Comparison of ENCODE assay signal across 9 mouse cellular contexts in genomic region chr11:72465978-72466693, GRCm38 (mm10). TPM values are rescaled to one million over a fixed set of nuclear protein-coding genes. Genes with fewer than 3 reads are reported as not detected.
DNase-seq lines count a peak whose midpoint lies in the region; ATAC-seq lines count a peak whose summit lies in the region.
"Had no signal": no experiment of that assay in that cellular context is flagged by ENCODE, and none has a peak within 500 bp of the region (broad histone marks: within the 10 kb centered on the region; RNA-seq: fewer than 3 reads in every experiment).

No protein-coding gene starts in this region.

- 65% methylated on average over 11 of the region's 11 CpGs for WGBS in hindbrain, embryonic 10.5 days
- 65% methylated on average over 11 of the region's 11 CpGs for WGBS in hindbrain, embryonic 11.5 days
- WGBS in liver, embryonic 11.5 days, result 63% methylated on average over 11 of the region's 11 CpGs
- WGBS in neural tube, embryonic 13.5 days, result 65% methylated on average over 11 of the region's 11 CpGs

- no peak overlapping the region for H3K4me2 ChIP-seq in hindbrain, embryonic 11.5 days (replicated peaks; ENCODE audit: low read depth, low read length)
- H3K4me2 ChIP-seq in liver, embryonic 11.5 days, result peak overlapping the region; percentile 58
- no peak overlapping the region for H3K4me2 ChIP-seq in neural tube, embryonic 13.5 days

- H3K9ac ChIP-seq in hindbrain, embryonic 11.5 days (ENCODE audit: low read depth, low read length), result no peak overlapping the region
- no peak overlapping the region; the same call in 1 of the 2 replicates for H3K9ac ChIP-seq in liver, embryonic 11.5 days (ENCODE audit: low read depth, low read length)
- H3K9ac ChIP-seq in neural tube, embryonic 13.5 days, result no peak overlapping the region

- no peaks in the 10 kb centered on the region for H3K36me3 ChIP-seq in hindbrain, embryonic 10.5 days
- no peaks in the 10 kb centered on the region for H3K36me3 ChIP-seq in hindbrain, embryonic 11.5 days (ENCODE audit: control insufficient read depth, insufficient read depth, low read length)
- H3K36me3 ChIP-seq in liver, embryonic 11.5 days (ENCODE audit: control insufficient read depth, insufficient read depth, low read length), result peaks cover 5% of the 10 kb centered on the region; the same call in 1 of the 2 replicates
- peaks cover 23% of the 10 kb centered on the region; the same call in 1 of the 2 replicates for H3K36me3 ChIP-seq in neural tube, embryonic 13.5 days

- no peaks in the 10 kb centered on the region for H3K9me3 ChIP-seq in hindbrain, embryonic 10.5 days
- no peaks in the 10 kb centered on the region for H3K9me3 ChIP-seq in hindbrain, embryonic 11.5 days (ENCODE audit: control insufficient read depth, low read length)
- no peaks in the 10 kb centered on the region for H3K9me3 ChIP-seq in liver, embryonic 11.5 days (ENCODE audit: control insufficient read depth, low read length)
- H3K9me3 ChIP-seq in neural tube, embryonic 13.5 days, result no peaks in the 10 kb centered on the region

- H3K27ac ChIP-seq in hindbrain, embryonic 10.5 days, result peak overlapping the region; percentile 72
- no peak overlapping the region; the same call in 1 of the 2 replicates for H3K27ac ChIP-seq in hindbrain, embryonic 11.5 days (ENCODE audit: low read depth, low read length)
- H3K27ac ChIP-seq in brown adipose tissue, adult 24 weeks (replicated peaks; ENCODE audit: low read depth, low read length), result peak overlapping the region; percentile 66
- H3K27ac ChIP-seq in liver, embryonic 11.5 days (ENCODE audit: low read depth, low read length), result peak overlapping the region; percentile 79
- H3K27ac ChIP-seq in neural tube, embryonic 13.5 days (replicated peaks), result peak overlapping the region; percentile 43

- no peak for ATAC-seq in hindbrain, embryonic 11.5 days (ENCODE audit: low FRiP score)
- peak; percentile 42; the same call in 1 of the 2 replicates for ATAC-seq in liver, embryonic 11.5 days (replicated peaks; ENCODE audit: low FRiP score)
- no peak for ATAC-seq in neural tube, embryonic 13.5 days (ENCODE audit: low read depth)

- intact Hi-C loops in left cerebral cortex, postnatal 10 days (cut with DNase I), result no loop called here

- peaks cover 85% of the 10 kb centered on the region for H3K4me1 ChIP-seq in hindbrain, embryonic 10.5 days (replicated peaks)
- peaks cover 9% of the 10 kb centered on the region for H3K4me1 ChIP-seq in hindbrain, embryonic 11.5 days (replicated peaks; ENCODE audit: control insufficient read depth, insufficient read depth, low read length)
- peaks cover 48% of the 10 kb centered on the region for H3K4me1 ChIP-seq in brown adipose tissue, adult 24 weeks (ENCODE audit: control insufficient read depth, insufficient read depth, insufficient read length, low read length)
- peaks cover 72% of the 10 kb centered on the region for H3K4me1 ChIP-seq in liver, embryonic 11.5 days (replicated peaks; ENCODE audit: control insufficient read depth, insufficient read depth, low read length)
- peaks cover 56% of the 10 kb centered on the region for H3K4me1 ChIP-seq in neural tube, embryonic 13.5 days (replicated peaks)

- H3K4me3 ChIP-seq in hindbrain, embryonic 10.5 days, result no peak overlapping the region
- H3K4me3 ChIP-seq in hindbrain, embryonic 11.5 days (ENCODE audit: low read depth, low read length), result no peak overlapping the region
- no peak overlapping the region for H3K4me3 ChIP-seq in brown adipose tissue, adult 24 weeks (ENCODE audit: insufficient read depth, low read depth, low read length)
- no peak overlapping the region for H3K4me3 ChIP-seq in liver, embryonic 11.5 days (ENCODE audit: low read depth, low read length)
- no peak overlapping the region for H3K4me3 ChIP-seq in neural tube, embryonic 13.5 days

- no peaks in the 10 kb centered on the region for H3K27me3 ChIP-seq in hindbrain, embryonic 10.5 days (ENCODE audit: insufficient read depth, poor library complexity, severe bottlenecking)
- no peaks in the 10 kb centered on the region for H3K27me3 ChIP-seq in hindbrain, embryonic 11.5 days (ENCODE audit: control insufficient read depth, insufficient read depth, low read length)
- H3K27me3 ChIP-seq in liver, embryonic 11.5 days (replicated peaks; ENCODE audit: control insufficient read depth, insufficient read depth, low read length), result no peaks in the 10 kb centered on the region
- H3K27me3 ChIP-seq in neural tube, embryonic 13.5 days, result no peaks in the 10 kb centered on the region

- DNase-seq in hindbrain, embryonic 10.5 days (ENCODE audit: low spot score), result no peak
- DNase-seq in hindbrain, embryonic 11.5 days (ENCODE audit: low spot score), result no peak
- no peak for DNase-seq in liver, embryonic 11.5 days (ENCODE audit: low spot score)
- DNase-seq in frontal cortex, postnatal 14 days (ENCODE audit: low spot score in 2 of 2), result no peak
- DNase-seq in ovary, postnatal 14 days (ENCODE audit: low spot score), result no peak
- no peak for DNase-seq in left cerebral cortex, postnatal 10 days (ENCODE audit: extremely low spot score in 1 of 2, low spot score in 2 of 2)
- DNase-seq: kidney, postnatal 10 days had no signal

RNA-seq across cellular contexts. Expression of gene Spns2, which starts 23.6 kb away (rescaled TPM):
- 4.0 and 5.5 TPM in 2 replicates for polyA plus RNA-seq in hindbrain, embryonic 10.5 days (2016; fragmentation: Nextera tagmentation; extraction: Ambion mirVana)
- 5.3 and 6.2 TPM in 2 replicates for polyA plus RNA-seq in hindbrain, embryonic 11.5 days (2014; fragmentation: Nextera tagmentation; extraction: Ambion mirVana)
- 3.2 and 3.5 TPM in 2 replicates for polyA plus RNA-seq in brown adipose tissue, adult 24 weeks (2012; ENCODE audit: insufficient read depth, insufficient read length, missing spikeins)
- 20.0 and 21.0 TPM in 2 replicates for polyA plus RNA-seq in liver, embryonic 11.5 days (2014; fragmentation: Nextera tagmentation; extraction: Ambion mirVana)
- 9.1 and 10.8 TPM in 2 replicates for polyA plus RNA-seq in neural tube, embryonic 13.5 days (2015; fragmentation: Nextera tagmentation; extraction: Ambion mirVana)
- total RNA-seq in left cerebral cortex, postnatal 10 days (2021), result 10 to 100 TPM; 30.8 to 37.4 TPM

RNA-seq across cellular contexts. Expression of gene Mybbp1a, which starts 25.0 kb away (rescaled TPM):
- polyA plus RNA-seq in hindbrain, embryonic 10.5 days (2016; fragmentation: Nextera tagmentation; extraction: Ambion mirVana), result 148 and 215 TPM in 2 replicates
- 112 and 145 TPM in 2 replicates for polyA plus RNA-seq in hindbrain, embryonic 11.5 days (2014; fragmentation: Nextera tagmentation; extraction: Ambion mirVana)
- polyA plus RNA-seq in brown adipose tissue, adult 24 weeks (2012; ENCODE audit: insufficient read depth, insufficient read length, missing spikeins), result 23.2 and 24.3 TPM in 2 replicates
- 263 and 272 TPM in 2 replicates for polyA plus RNA-seq in liver, embryonic 11.5 days (2014; fragmentation: Nextera tagmentation; extraction: Ambion mirVana)
- polyA plus RNA-seq in neural tube, embryonic 13.5 days (2015; fragmentation: Nextera tagmentation; extraction: Ambion mirVana), result 69.6 and 80.7 TPM in 2 replicates
- 10 to 100 TPM; 52.8 to 55.9 TPM for total RNA-seq in left cerebral cortex, postnatal 10 days (2021)

RNA-seq across cellular contexts. Expression of gene Ggt6, which starts 30.8 kb away (rescaled TPM):
- not detected in 2 replicates for polyA plus RNA-seq in hindbrain, embryonic 10.5 days (2016; fragmentation: Nextera tagmentation; extraction: Ambion mirVana)
- not detected in 2 replicates for polyA plus RNA-seq in hindbrain, embryonic 11.5 days (2014; fragmentation: Nextera tagmentation; extraction: Ambion mirVana)
- polyA plus RNA-seq in brown adipose tissue, adult 24 weeks (2012; ENCODE audit: insufficient read depth, insufficient read length, missing spikeins), result 0.99 TPM in 1 of 2 replicates, not detected in the other
- not detected in 2 replicates for polyA plus RNA-seq in liver, embryonic 11.5 days (2014; fragmentation: Nextera tagmentation; extraction: Ambion mirVana)
- polyA plus RNA-seq in neural tube, embryonic 13.5 days (2015; fragmentation: Nextera tagmentation; extraction: Ambion mirVana), result not detected in 2 replicates
- total RNA-seq in left cerebral cortex, postnatal 10 days (2021), result not detected

RNA-seq across cellular contexts. Expression of gene Smtnl2, which starts 54.6 kb away (rescaled TPM):
- 10.7 and 22.8 TPM in 2 replicates for polyA plus RNA-seq in hindbrain, embryonic 10.5 days (2016; fragmentation: Nextera tagmentation; extraction: Ambion mirVana)
- polyA plus RNA-seq in hindbrain, embryonic 11.5 days (2014; fragmentation: Nextera tagmentation; extraction: Ambion mirVana), result 4.7 and 8.7 TPM in 2 replicates
- 8.2 and 14.4 TPM in 2 replicates for polyA plus RNA-seq in brown adipose tissue, adult 24 weeks (2012; ENCODE audit: insufficient read depth, insufficient read length, missing spikeins)
- polyA plus RNA-seq in liver, embryonic 11.5 days (2014; fragmentation: Nextera tagmentation; extraction: Ambion mirVana), result 22.9 and 24.8 TPM in 2 replicates
- 8.9 and 10.5 TPM in 2 replicates for polyA plus RNA-seq in neural tube, embryonic 13.5 days (2015; fragmentation: Nextera tagmentation; extraction: Ambion mirVana)
- 1 to 10 TPM; 1.7 to 1.8 TPM for total RNA-seq in left cerebral cortex, postnatal 10 days (2021)
